Mouse (Mus musculus) R1 (cell line): ENCODE measurements around the gene Msl1.

Experiments used
- DNase-seq: peaks from one replicate; pipeline ENCODE4 v3.0.0-alpha.2; 2018; ENCODE audit warnings: low read depth, low spot score

The Msl1 gene

DNA sequence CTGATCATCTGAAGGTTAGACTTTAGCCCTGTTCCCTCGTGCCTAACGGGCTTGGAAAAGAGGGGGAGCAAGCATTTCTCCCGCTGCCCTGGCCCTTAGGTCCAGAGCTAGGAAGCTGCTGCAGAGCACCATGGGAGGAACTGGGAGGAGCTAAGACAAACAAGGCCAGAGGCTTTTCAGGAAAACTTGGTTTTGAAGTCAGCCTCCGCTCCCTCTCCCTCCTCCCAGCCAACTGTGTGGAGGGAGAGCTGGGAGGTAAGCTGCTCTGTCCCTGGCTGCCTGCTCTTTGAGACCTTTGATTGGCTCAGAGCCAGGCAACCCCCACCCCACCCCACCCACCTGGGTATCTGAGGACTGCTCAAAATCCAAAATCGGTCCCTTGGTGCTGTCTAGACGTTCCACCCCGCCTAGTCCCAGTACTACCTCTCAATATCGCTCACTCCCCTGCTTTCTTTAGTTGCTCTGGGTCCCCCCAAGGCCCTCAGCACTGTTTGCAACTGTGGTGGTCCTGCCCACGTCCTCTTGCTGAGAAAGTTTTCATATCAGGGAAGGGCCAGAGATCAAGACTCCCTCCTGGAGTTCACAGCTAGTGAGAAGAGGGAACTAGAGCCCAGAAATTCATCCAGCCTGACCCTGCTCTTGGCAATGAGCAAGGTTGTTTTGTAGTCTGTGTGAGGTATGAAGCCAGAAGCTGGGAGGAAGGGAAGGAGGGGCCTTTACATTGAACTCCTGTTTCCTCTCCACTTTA, 18.3 kb upstream of the Msl1 start:
- peak; percentile 92 for DNase-seq

DNA sequence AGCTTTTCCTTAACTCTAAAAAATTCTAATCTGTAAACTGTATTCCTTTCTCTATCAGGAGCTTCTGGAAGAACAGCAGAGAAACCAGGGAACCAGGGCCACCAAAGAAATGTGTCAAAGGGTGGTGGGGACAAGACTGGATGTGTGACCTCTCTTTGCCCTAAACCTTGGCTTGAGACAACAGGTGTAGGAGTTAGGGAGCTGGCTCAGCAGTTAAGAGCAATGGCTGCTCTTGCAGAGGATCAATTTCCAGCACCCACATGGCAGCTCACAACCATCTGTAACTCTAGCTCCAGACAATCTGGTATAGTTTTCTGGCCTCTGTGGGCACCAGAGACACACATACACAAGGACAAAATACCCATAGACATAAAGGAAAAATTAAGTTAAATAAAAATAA, 17.4 kb upstream of the Msl1 start:
- DNase-seq: no peak

DNA sequence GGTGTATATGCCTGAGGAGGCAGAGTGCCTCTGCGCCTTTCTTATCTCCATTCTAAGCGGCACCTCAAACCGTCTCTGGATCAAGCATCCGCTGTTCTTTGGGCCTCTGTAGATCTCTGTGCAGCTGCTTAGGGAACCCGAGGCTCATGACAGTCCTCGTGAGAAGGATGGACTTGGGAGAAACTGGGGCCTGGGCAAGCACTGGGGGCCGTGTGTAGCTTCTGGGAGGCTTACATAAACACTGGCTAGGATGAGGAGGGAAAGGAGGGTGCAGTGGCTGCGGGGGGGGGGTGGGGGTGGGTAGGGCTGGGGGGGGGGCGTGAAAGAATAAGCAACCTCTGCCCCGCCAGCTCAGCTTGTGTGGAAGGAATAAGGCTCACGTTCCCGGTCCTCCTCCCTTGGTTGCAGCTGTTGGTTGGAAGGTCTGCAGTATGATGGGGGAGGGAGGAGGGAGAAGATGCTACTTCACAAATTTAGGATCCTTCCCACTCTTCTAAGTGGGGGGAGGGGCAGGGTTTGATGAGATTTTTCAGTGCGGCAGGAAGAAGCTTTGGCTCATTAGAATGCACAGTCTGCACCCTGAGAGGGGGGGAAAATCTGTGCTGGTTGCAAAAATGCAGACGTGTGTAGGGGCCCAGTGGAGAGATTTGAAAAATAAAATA, 13.3 kb upstream of the Msl1 start:
- DNase-seq: peak; percentile 48

DNA sequence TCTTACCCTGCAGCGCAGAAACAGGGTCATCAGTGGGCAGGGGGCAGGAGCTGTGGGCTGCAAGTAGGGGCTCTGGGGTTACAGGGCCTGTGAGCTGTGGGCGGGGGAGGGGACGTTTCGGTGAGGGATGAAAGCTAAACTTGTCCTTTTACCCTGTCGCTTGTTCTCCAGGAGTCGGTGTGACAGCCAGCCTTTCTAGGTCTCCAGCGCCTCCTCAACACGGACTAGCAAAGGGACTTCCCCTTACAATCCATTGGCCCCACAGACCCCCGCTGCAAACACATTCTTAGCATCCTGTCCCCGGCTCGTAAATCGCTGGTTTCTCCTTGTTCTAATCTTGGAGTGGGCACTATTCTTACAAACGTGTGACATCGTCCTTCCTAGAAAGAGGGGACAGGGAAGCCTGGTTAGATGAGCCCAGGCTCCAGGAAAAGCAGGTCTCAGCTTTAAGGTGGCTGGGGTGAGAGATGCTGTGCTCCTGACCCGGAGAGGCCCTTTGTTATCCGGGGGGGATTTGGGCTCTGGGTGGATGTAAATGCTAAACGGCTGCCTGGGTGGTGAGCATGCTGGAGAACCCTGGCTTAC, 12.6 kb upstream of the Msl1 start:
- no peak for DNase-seq

DNA sequence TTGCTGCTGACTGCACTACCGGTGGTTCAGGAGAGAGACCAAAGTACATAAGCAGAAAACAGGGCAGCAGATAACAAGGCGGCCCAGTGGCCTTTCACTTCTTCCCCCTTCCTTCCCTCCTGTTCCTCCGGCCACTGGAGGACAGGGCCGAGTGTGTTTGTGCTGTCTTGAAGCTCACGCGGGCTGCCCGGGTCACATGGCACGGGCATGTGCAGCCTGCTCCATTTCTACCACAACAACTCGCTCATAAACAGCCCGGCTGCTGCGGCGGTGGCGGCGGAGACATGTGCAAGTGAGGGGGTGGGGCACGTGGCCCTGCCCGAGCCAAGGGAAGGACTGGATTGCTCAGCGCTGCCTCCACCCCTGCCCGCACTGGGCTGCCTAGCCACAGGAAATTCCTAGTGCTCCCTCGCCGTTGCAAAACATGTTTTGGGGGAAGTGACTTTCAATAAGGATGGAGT, 12.1 kb upstream of the Msl1 start:
- peak; percentile 73 for DNase-seq

DNA sequence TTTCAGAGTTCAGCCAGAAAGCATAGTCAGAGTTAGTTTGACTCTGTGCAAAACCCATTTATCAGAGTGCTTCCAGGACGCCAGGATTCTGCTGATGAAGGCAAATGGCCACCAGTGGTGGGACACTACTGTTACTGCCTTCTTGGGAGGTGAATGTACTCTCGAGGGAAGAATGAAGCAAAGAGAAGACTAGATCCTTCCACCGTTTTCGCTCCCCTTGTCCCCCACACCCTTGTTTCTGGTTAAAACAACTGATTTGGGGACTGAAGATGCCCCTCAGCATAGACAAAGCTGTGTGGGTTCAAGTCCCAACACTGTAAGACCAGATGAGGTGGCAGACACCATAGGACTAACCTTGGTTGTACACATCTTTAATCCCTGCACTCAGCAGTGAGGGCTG, 11.2 kb upstream of the Msl1 start:
- no peak for DNase-seq

DNA sequence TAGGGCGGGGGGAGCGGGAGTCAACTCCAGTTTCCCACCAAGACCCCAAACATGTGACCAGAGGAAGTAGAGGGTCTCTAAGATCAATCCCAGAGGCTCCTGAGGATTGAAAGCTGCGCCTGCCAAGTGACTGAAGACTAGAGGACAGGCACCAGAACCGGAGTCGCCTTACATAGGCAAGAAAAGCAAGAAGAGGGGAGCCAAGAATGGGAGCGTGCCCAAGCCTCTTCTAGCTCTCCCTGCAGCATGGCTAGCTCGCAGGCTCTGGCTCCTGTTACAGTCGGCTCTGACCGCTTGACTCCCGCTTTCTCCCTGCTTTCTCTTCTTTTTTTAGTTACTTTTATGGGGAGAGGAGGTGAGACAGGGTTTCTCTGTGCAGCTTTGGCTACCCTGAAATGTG, 10.1 kb upstream of the Msl1 start:
- DNase-seq: no peak

DNA sequence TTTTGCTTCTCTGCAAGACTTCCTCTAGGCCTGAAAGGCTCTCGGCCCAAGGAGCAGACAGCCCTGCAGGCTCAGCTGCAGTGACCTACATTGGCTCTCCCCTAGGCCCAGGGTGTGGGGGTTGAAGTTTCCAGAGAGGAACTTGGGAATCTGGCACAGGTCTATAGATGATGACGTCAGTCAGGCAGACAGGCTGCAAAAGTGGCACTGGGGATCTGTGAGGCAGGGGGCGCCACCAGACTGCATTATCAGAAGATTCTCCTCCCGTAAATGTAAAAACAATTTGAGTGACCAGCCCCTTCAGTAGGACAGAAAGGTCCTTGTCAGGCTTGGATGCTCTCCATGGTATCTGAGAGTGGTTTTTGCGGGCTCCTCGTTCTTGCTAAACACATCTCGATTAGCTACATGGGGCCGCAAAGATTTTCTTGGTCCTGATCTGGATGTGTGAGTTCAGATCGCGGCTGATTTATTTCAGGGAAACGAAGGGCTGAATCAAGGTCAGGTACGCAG, 9.5 kb upstream of the Msl1 start:
- DNase-seq: peak; percentile 76

DNA sequence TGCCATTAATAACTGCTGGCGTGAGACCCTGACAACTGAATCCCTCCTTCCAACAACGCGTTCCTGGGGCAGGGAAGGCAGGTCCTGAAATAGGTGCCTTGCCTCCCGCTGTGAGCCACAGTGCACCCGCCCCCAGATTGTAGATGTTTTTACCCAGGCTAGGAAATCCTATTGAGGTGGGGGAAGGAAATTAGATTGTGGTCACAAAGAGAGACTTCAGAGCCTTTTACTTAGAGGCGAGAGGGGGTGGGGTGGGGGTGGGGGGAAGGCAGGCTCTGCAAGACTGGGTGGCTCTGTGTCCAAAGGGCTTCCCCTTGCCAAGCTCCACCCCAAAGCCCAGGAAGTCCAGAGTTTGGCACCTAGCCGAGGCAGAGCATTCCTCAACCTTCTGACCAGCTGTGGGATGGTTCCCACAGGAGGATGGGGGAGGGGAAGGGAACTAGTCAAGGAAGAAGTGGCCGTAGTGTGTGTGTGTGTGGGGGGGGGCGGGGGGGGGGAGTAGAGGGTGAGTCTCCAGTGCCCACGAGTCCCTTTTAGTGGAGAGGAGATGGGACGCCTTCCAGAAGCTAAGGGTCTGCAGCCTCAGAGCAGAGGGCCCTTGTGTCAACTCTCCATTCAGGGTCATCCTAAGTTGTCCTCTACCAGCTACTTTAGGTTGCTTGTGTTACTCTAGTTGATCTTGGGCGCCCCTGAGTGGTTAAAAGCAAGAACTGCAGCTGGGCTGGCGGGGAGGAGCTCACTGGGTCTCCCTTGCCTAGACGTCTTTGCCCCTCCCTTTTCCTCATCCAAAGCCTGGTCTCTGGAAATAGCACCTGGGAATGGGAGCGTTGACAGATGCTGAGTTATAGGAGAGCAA, 8.7 kb upstream of the Msl1 start:
- peak; percentile 97 for DNase-seq

DNA sequence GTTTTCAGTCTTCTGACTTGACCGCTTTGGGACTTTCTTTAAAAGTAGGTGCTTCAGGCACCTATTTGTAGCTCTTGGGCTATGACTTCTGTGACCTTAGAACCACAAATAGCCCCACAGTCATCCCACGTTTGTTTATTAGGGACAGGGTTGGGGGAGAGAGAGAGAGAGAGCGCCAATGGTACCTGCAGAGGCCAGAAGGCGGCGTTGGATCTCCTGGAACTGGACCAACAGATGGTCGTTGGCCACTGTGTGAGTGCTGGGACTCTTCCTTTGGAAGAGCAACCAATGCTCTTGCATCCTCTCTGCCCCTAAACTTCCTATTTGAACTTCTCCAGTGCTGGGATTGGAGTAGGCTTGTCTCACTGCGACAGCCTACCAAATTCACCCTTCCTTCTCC, 8.1 kb upstream of the Msl1 start:
- no peak for DNase-seq

DNA sequence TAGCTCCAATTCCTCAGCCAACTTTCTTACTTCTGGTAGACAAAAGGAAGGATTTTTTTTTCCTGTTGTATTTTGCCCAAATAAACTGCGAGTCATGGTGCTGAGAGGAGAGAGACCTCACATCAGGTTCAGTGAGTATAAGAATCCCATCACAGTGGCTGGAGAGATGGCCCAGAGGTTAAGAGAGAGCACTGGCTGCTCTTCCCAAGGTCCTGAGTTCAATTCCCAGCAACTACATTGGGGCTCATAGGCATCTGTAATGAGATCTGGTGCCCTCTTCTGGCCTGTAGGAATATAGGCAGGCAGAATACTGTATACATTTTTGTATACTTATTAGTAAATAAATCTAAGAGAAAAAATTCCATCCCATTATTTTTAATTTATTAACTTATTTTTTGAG, 7.6 kb upstream of the Msl1 start:
- DNase-seq: no peak

DNA sequence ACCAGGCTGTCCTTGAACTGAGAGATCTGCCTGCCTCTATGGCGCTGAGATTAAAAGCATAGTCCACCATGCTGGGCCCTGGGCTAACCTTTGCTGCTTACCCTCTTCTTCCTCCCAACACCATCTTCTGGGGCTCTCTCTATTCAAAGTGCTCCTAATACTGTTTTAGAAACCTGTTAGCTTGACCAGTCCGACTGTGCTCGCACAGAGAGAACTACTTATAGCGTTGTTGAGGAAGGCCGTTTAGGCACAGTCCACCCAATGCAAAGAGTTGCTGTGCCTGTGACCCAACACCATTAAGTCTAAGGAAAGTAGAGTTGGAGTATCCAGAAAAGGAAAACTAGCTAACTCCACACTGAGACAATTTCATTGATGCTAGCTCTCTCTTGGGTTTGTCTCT, 7.2 kb upstream of the Msl1 start:
- no peak for DNase-seq

DNA sequence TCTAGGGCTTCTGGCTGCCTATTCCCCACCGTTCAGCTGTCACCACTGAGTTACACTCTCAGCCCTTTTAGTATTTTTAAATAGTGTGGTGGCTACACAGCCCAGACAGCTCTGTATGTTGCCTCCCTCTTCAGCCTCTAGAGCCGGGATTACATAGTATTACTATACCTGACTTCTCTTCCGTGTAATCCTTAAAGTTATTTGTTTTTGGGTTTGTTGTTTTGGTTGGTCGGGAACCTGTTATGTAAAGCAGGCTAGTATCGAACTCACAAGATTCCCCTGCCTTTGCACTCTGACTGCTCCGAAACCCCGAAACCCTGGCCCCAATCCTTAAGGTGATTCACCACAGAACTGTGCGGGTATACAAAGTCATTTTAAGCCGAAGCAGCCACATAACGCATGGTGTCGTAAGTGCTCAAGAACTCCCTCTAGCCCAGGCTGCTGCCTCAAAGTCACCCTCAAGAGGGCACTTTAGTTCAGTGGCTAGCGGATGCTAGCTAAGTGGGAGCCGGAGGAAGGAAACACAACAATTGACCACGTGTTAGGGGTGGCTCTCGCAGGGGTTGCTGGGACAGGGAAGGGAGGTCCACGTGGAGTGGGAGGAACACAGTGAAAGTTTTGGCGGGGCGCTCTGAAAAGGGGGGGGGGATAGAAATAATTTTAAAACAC, 6.6 kb upstream of the Msl1 start:
- peak; percentile 97 for DNase-seq

DNA sequence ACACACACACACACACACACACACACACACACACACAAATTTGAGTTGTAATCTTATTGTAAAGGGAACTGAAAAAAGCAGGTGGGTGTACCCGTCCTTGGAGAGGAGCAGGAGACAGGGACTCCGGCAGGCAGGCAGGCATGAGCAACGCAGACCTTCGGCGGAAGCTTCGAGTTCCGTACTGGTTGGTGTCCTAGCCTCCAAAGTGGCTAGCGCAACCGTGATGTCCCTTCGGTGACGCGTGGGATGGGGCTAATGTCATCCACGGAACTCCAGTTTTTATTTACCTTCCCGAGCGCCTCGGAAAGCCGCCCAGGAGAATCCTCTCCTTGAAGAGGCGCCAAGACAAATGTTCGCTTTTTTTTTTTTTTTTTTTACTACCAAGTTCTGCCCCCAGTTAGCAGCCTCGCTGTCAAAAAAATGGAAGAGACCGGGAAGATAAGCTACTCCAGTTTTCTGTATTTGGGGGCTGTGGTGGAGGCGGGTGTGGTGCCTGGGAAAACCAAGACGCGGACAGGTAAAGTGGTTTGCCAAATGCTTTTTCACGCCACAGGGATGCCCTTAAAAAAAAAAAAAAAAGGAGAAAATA, 6.0 kb upstream of the Msl1 start:
- no peak for DNase-seq

DNA sequence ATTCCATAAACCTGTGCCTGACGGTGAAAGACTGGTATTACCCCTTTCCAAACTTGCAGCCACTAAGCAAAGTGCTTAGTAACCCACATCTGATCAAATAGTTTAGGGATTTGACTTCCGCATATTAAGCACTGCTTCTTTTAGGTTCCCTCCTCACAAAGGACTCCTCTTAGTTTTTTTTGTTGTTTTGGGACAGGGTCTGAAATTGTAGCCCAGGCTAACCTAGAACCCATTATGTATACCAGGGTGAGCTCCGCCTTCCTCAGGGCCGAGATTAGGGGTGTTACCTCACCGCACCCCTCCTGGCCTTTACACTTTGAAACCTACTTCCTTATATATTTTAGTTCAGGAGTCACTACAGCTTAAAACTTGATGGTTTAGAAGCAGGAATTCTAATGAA, 5.5 kb upstream of the Msl1 start:
- no peak for DNase-seq

DNA sequence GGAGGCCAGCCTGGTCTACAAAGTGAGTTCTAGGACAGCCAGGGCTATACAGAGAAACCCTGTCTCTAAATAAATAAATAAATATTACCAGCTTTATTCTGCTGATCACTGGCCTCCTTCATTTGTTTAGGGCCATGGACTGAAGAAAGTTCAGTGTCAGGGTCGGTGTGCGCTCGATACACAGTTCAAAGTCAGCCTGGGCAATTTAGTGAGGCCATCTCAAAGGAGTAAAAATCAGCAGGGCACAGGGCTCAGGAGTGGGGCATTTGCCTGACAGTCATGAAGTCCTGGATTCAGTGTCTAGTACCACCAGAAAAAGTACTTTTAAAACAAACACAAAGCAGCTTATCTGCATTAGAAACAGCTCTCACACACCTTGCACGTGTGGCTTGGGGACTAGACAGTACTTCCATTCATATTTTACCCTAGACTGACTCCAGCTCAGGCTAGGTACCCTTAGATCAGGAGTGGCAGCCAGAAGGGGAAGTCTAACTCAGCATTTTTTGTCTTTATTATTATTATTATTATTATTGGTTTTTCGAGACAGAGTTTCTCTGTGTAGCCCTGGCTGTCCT, 4.6 kb upstream of the Msl1 start:
- no peak for DNase-seq

DNA sequence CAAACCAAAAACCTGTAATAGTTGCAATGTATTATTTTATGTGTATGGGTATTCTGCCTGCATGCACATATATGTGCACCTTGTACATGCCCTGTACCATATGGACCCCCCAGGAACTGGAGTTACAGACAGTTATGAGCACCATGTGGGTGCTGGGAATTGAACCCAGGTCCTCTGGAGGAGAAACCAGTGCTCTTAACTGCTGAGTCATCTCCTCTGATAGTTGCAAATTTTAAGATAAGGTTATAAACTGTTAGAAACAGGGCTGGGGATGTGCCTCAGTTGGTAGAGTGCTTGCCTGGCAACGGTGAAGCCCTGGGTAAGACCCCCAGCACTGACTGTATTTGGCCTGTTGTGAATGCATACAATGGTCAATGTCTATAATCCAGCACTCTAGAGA, 3.9 kb upstream of the Msl1 start:
- DNase-seq: no peak

DNA sequence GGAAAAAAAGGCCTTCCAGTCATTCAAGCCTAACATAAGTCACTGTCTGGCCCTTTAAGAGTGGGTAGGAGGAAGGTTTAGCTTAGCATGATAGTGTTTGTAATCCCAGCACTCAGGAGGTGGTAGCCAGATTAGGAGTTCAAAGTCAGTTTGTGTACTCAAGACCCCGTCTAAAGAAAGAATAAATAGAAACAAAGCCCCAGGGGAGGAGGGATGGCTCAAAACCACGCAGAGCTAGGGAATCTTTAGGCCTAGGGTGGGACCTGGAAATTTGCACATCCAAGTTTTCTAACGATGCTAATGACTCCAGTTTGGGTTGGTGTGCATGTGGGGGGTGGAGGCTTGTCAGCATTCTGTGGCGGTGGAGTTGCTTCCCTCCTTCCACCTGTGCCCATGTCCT, 3.2 kb upstream of the Msl1 start:
- DNase-seq: peak; percentile 86

DNA sequence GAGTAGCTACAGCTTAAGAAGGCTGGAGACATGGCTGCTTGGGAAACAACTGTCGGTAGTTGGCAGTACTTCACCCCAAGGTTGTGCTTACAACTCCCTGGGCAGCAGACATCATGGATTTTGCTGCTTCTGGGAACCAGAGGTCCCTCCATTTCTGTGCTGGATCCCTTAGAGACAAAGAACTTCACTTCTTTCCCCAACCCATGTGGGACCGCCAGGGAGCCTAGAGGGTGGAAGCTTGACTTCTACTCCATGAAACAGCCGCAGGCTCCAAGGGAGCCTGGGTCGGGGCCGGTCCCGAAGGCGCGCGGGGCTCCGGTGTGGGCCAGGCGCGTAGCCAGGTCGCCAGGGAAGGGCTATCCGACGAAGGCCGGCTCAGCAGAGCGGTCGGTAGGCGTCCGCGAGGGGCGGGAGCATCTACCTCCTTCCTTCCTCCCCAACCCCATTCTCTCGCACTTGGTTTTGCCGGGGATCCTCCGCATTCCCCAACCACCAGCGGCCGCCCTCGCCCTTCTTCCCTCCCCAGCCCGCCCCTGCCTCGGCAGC, 774 bp upstream of the Msl1 start:
- DNase-seq: peak; percentile 83
